Mouse (Mus musculus) gastrocnemius, postnatal 10 days (tissue): ENCODE data around the gene Ecpas. TPM values are rescaled to one million over a fixed set of nuclear protein-coding genes. Genes with fewer than 3 reads are reported as not detected.
A peak's percentile ranks its signal among the peaks of the same experiment; 100 is the strongest.

Experiments
- DNase-seq: peaks from one replicate; pipeline ENCODE4 v3.0.0; 2021; ENCODE audit warnings: mixed read lengths
- total RNA-seq, 2 experiments: library from RNA; stranded (reverse); gene quantifications; 2 replicates each; pipeline ENCODE4 v1.2.3; 2021

Gene Ecpas
- total RNA-seq, 2 experiments from 2014 or later = 218 to 227 TPM

DNA sequence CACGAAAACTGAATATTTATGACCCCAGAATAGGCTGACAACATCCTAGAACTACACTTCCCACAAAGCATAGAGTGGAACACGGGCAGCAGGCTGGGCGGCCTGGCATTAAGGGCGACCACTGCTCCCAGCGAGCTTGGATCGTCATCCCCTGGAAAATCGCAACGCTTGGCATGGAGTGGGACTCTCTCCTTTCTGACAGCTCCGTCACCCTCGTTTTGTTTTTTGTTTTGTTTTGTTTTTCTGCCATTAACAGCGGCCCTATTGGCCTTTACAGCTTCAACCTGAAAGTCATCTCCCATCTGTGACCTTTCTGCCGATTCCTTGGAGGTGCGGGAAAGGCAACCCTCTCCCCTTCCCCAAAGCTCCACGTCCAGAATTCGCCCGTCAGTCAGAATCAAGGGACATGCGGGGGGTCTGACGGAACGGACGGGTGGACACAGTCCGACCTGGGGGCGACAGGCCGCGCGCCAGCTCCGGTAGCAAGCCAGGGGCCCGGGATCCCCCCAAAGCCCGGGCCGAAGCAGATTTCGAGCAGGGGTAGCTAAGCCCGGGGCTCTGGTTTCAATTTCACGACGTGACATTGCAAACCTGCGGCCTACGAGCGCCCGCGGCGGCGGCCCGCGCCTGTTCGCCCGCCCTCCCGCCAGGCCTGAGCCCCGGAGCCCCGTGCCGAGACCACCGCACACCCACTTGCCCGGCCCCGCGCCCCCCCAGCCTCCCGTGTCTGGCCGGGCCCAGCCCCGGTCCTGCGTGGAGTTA is 1.3 kb downstream of the Ecpas start:
- peak; percentile 65 for DNase-seq

DNA sequence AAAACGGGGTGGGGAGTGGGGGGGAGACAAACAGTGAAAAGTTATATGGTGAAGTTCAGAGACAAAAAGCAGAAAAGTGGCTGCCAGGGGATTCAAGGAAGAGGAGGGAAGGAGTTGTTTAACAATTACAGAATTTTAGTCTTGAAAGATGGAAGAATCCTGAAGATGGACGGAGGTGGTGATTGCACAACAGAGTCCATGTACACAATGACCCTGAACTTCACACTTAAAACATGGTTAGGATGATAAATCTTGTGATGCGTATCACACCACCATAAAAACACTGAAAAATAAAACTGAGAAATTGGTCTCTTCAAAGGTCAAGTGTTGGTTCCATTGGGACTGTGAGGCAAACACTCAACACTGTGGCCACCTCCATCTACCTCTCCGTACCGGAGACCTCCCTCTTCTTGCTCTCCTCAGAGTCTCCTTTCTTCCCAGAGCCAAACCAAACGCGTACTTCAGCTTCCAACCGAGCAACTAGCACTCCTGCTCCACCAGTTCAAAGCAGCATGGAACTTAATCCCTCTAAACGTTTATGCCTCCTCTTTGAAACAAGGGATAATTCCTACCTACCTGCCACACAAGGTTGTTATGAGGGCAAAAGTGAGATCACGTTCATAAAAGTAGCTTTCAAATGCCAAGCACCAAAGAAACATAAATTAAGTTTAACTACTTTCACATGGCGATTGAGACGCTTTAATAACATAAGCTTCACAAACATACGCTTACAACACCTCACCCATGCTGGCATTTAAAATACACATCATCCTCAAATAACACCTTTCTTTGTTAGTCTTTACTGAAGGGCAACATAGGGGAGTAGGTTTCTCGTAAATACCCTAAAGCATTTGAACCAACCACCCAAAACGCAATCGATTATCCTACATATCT is 2.1 kb downstream of the Ecpas start:
- no peak for DNase-seq

DNA sequence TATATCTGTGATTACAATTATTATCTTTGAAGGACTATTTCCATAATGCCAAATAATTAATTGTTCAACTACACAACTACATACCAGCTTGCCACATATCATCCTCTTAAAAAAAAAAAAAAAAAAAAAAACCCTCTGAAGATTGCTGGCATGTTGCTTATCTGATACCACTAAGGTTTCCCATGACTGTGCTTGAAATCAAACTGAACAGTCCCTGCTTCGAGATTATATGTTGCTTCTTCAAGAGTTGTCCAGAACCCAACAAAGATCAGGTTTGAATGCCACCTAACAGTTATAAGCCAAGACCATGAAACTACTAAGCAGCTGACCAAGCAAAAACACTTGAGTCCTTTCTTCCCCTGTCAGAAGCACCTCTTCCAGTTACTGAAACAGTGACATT is 5.1 kb downstream of the Ecpas start:
- DNase-seq = no peak

DNA sequence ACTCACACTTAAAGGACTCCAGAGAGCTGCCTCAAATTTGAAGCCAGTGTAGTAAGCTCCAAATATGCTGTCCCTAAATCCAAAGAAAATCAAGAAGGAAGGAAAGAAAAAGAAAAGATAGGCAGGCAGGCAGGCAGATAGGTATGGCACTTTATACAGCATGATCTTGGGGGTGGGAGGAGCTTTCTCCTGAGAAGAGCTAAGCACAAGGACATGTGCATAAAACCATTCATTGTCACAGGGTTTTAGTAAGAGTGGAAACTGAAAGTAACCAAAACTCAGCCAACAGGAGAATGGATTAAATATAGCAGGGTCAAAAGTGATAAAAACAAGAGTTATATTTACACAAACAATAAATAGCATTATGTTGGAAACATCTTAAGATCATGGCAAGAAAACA is 14.2 kb downstream of the Ecpas start:
- DNase-seq = no peak

DNA sequence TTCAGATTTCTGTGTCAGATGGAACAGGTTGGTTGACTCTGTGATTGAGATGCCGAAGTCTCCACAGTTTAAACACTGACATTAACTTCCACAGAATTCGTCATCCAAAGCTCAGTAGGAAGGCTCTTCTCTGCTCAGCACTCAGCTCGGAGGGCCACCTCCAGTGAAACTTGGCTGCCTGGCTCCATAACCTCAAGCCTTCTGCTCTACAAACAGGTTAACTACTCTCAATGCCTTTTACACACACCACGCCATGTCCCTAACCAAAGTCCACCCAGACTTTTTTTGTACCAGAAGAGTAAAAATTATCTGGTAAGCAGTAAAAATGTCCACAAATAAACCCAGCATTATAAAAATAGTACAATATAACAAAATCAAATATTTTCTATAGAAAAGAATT is 15.1 kb downstream of the Ecpas start:
- DNase-seq = no peak

DNA sequence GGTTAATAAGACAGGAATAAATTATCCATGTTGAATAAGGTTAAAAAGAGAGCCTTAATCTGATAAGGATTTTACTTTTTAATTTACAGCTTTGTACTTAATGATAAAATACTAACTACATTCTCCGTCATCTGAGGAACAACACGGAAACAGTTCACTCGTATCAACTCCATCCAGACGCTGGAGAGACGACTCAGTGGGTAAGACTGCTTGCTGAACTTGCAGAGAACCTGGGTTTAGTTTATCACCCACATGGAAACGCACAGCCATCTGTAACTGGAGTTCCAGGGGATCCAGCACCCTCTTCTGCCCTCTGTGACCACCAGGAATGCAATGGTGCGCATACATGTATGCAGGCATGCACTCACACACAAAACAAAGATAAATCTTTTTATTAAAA is 18.1 kb downstream of the Ecpas start:
- no peak for DNase-seq

DNA sequence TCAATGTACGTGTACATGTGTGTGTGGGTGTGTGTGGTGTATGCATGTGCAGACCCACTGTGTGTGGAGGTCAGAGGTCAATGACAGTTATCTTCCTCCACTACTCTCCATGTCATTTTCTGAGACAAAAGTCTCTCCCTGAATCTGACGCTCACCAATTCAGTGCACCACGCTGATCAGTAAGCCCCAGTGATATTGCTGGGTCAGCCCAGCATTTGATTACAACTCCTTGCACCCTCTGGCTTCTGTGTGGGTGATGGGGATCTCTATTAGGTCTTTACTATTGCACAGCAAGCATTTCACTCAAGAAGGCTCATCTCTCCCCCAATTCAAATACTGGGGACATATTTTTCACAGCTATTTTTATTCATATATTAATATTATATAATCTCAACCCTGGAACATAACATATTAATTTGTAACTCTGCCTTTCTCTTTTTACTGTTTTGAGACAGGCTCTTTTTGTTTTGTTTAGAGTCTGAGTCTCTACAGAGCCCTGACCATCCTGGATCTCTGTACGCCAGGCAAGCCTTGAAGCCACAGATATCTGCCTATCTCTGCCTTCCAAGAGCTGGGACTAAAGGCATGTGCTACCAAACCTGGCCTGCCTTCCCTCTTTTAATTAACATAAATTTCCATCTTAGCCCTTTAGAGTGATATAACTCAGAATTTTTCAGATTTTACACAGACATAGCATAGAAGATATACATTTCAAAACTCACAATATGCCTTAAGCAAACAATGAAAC is 22.3 kb downstream of the Ecpas start:
- DNase-seq = no peak

DNA sequence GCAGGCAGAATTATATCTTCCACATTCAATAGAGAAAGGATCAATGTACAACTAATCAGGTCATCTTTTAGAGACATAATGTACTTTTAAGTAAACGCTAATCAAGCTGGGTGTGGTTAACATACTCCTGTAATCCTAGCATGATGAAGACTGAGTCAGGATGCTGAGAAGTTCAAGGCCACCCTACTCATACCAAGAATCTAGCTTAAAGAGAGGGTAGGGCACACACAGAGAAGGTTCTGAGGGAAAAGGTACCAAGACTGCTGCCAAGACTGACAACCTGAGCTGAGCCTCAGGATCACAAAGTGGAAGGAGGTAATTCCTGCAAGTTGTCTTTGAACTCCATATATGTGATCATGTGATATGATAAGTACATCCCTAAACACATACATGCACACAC is 24.0 kb downstream of the Ecpas start:
- no peak for DNase-seq

DNA sequence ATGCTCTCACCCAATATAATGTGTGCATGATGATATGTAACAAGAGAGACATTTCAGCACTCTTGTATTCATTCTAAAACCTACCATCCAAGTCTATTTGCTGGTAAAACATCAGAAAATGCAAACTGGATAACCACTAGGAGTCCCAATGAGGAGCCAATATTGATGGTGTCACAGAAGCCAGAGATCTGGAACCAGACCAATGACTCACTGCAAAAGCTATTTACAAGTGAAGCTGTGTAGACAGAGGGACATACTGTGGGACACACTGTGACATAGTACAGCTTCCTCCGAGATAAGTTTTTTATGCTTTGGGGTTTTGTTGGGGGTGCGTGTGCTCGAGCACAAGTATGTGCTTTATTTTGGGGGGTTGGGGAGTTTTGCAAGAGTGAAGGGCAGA is 24.9 kb downstream of the Ecpas start:
- no peak for DNase-seq

DNA sequence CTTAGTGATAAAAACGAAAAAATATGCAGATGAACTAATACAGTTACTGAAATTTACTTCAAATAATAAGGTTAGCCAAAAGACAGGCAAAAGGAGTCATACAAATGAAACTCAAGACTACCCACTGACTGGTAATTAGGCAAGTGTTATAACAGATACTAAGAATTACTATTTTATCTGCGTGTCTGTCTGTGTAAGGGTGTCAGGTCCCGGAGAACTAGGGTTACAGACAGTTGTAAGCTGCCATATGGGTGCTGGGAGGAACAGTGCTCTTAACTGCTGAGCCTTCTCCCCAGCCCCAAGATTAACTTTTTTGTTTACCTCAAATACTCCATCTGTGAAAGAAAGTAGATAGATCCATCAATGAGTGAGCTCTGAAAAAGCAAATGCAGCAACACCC is 25.8 kb downstream of the Ecpas start:
- no peak for DNase-seq

DNA sequence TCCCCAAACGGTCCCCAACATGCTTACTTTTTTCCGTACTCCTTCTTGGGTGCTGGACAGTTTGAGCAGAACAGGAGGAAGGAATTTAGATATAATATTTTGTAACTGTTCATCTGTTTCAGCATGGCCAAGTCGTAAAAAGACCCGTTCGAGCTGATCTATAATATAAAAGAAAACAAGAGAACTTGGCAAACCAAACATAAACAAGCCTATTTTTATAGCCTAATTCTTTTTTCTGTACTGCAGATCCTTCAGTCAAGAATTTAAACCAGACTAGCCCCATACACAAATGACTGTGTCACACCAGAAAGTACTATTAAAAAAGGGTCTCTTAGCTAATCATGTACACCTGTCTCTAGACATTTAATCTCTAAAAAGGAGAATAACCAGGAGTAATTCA is 27.2 kb downstream of the Ecpas start:
- no peak for DNase-seq

DNA sequence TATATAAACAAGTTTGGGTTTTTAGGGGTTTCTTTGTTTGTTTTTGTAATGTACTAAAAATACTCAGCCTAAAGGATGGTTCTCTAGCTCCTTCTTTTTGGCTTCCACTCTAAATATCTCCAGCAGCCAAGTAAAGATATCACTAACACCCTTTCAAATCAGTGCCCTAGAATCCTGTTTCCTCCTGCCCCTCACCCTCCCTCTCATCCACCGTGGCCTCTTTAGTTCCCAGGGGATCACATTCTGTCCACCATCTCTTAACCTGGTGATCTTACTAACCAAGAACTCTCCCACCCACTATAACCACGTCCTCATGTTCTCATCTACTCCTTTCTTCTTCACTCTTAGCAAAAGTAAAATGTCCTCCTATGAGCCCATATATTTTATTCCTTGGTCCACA is 28.7 kb downstream of the Ecpas start:
- DNase-seq = no peak

DNA sequence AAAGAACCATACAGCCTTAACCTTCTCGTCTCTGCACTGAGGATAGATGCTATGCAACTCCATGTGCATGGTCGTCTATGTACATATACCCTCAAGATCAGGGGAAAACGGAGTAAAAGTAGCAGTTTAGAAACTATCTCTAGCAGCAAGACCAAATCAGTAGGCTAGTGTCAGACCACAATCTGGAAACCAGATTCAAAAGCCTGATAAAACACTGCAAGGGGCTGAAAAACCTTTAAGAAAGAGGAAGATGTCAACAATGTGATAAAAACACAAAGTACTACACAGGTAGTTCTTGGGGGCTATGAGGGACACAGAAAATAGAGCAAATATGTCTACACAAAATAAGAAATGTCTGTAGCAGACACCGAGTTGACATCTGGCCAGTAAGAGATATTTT is 38.2 kb downstream of the Ecpas start:
- no peak for DNase-seq

DNA sequence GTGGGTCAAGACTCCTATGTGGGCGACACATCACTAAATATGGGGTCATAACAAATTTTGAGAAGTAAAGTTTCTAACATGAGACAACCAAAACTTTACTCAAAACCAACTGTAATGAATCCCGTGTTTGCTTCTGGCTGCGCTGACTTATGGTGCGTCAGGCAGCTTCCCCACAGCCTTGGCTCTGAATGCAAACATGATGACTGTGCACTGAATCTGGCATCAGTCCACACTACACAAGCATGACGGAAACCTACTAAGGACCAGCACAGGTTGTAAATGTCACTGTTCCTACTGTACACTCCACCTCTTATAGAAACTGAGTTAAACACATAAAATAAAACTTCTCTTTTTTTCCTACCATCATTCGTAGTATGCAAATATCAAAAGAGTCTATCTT is 45.3 kb downstream of the Ecpas start:
- DNase-seq = no peak

DNA sequence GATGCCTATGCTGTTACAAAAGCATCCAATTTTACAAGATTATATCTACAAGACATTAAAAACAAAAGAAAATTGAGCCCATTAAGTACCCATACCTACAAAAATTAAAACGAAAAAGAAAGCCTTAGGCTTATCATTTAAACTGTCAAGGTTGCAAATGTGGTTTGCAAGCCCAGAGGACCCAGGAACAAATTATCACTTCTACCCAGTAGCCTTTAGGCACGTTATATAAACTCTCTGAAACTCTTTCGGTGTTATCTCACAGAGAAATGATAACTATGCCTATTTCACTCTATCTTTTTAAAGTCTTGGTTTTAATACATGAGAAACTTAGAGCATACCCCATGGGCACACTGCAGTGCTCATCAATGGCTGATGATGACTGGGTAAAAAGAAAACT is 79.6 kb downstream of the Ecpas start:
- DNase-seq = no peak

DNA sequence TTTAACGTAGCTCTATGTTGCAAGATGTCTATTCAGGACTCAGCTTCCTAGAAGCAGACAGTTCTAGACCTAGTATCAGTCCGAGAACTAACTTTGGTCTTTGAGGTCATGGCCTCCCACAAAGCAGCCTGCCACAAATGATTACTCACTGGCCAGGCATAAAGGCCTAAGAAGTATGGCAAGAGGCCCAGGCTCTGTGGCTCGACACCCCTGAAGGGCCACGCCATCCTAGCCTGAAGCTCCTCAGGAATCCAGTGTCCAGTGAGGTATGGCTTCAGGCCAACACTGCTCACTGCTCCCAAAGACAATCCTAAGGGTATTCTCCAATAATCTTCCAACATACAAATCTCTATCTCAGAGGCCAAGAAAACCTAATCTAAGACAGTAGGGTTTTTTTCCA is 86.6 kb downstream of the Ecpas start:
- DNase-seq = peak; percentile 17

DNA sequence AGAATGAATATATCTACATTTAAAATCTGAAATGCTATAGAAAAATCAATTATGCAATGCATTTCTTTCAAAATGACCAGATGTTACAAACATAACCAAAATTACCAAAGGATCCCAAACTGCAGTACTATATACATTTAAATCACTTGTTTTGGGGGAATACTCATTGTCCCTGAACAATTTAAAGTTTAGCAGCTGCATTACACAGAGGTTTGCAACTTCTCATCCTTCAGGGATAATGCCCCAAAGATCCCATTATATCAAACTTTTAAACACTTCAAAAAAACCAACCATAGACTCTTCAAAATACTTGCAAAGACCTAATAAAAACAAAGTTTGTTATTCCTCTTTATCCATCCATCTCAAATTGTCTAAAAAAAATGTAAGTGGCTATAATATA is 124.9 kb downstream of the Ecpas start, which contains the start of gene Olfr267:
Olfr267 (minus strand) TSS at position 101 of the 400 bp plus-strand sequence.
- DNase-seq = no peak

DNA sequence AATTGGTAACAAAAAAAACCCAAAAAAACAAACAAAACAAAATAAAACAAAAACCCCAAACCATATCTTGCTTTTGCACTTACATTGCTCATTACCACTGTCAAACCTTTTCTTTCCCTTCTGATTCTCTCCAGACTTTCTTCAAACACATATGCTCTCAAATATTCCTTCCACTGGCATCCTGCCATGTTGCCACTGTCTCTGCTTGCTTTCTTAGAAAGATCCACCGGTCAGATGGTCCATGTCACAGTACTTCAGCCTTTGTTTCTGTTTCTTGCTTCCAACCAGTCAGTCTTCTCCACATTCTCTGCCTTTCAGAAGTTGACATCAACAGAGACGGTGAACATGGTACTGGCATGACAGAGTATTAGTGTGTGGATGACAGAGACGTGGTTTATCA is 125.9 kb downstream of the Ecpas start:
- no peak for DNase-seq

DNA sequence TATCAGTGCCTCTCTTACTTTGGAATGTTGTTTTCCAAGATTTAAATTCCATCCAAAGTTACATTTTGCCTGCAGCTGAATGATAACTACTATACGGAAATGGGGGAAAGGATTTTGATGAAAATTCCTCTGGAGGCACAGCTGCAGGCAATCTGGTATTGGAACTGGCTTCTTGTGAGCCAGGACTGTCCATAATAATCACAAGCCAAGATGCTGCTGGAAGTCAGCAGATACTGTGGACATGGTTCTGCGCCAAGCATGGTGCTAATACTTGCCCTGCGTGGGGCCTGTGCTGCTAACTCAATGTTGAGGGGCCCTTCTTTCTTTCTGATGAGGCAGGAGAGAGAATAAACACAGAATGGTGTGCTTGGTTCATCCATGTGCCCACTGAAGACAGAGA is 149.1 kb downstream of the Ecpas start:
- DNase-seq = no peak

DNA sequence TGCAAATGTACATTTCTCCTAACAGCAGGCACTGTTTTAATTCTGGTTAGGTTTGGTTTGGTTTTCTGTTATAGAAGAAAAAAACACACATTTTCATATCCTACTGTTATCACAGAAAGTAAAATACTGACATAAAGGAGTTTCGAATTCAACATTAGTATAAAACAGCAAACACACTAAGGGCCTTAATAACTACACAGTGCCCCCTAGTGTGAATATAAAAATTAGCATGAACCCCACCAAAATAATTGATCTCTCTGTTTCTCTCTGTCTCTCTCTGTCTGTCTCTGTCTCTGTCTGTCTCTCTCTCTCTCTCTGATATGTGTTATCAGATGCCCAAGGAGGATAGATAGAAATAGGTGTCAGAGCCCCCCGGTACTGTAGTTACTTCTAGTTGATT is 163.0 kb downstream of the Ecpas start:
- DNase-seq = no peak

DNA sequence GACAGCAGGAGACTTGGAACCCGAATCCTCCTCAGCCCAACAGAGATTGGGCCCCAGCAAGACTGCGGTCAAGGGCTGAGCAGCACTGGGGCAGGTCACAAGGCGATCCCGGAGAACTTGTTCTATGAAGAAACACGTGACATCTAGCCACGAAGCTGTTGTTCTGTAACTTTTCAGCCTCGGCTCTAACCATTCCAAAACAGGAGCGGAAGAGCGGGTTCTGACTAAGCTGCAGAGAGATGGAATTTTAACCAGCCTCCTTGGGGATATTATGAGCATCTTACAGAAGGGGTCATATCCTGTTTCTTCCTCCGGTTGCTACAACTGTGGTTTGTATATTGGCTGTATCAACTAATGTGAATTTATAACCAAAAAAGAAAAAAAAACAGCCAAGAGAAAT is 163.4 kb downstream of the Ecpas start:
- no peak for DNase-seq
